Mouse (Mus musculus) olfactory bulb, adult 2 months (tissue): ENCODE data around the gene Trim65.

Source experiments
- CTCF ChIP-seq: fragments of 200-500 bp; IDR thresholded peaks from 2 replicates; pipeline ENCODE4 v1.5.1; 2012; ENCODE audit warnings: low read depth, mild to moderate bottlenecking, low read length, moderate library complexity; ENCODE audit not compliant: insufficient read depth
- POLR2A ChIP-seq: fragments of 200-500 bp; IDR thresholded peaks from 2 replicates; pipeline ENCODE4 v1.6.1; 2012; ENCODE audit warnings: mild to moderate bottlenecking, low read depth, low read length, moderate library complexity; ENCODE audit not compliant: insufficient read depth

DNA sequence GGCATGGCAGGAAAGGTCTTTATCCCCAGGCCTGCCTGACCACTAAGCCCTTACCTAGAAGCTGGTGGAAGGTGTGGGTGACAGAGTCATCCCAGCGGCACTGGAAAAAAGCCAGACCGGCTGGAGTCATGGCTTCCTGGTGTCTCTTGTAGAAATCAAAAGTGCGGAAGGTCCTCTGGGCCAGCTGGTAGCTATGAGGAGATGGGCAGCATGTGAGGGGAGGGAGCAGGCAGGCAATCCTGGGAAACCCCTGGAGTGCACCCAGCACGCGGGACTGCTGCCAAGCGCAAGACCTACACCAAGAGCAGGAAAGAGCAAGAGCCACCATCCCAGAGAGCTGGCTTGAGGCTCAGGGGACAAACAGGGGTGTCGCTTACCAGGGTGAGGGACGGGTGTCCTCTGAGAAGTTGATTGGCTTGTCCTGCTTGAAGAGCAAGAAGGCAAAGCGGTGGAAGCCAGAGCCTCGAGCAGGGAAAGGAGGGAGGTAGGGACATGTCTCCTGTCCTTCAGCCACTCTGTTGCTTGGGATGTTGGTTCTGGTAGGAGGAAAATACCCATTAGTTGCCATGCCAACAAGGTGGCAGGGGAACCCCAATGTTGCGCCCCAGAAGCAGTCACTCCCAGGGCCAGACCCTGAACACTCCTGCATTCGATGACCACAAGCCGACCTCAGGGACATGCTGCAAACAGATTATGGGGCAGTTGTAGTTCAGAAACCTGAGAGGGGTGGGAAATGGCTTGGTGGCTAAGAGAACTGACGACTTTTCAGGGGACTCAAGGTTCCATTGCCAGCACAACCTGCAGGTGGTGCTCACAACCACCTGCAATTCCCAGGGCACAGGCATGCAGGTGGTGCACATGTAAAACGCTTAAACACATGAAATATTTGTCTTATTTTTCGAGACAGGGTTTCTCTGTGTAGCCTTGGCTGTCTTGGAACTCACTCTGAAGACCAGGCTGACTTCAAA, 1.7 kb upstream of the Trim65 start:
- TF ChIP-seq POLR2A, result no peak
- no peak for TF ChIP-seq CTCF
